Mouse (Mus musculus): Measurements from ENCODE around the gene Cmpk1.
"Not testable (repeated sequence)": the region's sequence is repeated elsewhere in the genome, so short reads cannot be mapped to it uniquely, and the experiment has no call there.

Cmpk1 gene

GRCm38 (mm10) chr4:114986591-114987432 is at the start of gene Cmpk1:
Gene Cmpk1 (minus strand): TSS chr4:114987241.
- DNase-seq (ENCODE audit: inconsistent ontology term), result peak; percentile 90

- DNase-seq (ENCODE audit: inconsistent ontology term), result peak; percentile 61
Measured at GRCm38 (mm10) chr4:115035043-115035442, 48.0 kb upstream of the Cmpk1 start.

- no peak for DNase-seq (ENCODE audit: inconsistent ontology term)
Measured at GRCm38 (mm10) chr4:115019997-115020396, 33.0 kb upstream of the Cmpk1 start.

GRCm38 (mm10) chr4:115014276-115014675 is 27.2 kb upstream of the Cmpk1 start:
- no peak for DNase-seq (ENCODE audit: inconsistent ontology term)

GRCm38 (mm10) chr4:115000429-115000795 is 13.4 kb upstream of the Cmpk1 start:
- no peak for DNase-seq (ENCODE audit: inconsistent ontology term)

- DNase-seq (ENCODE audit: inconsistent ontology term), result peak; percentile 98
Measured at GRCm38 (mm10) chr4:114999773-115000428, 12.9 kb upstream of the Cmpk1 start, which contains the start of gene Stil. Gene Stil (plus strand): TSS chr4:115000159.

- DNase-seq (ENCODE audit: inconsistent ontology term), result no peak
Measured at GRCm38 (mm10) chr4:114999445-114999772, 12.4 kb upstream of the Cmpk1 start.

- DNase-seq (ENCODE audit: inconsistent ontology term), result no peak
Measured at GRCm38 (mm10) chr4:114997051-114997450, 10.0 kb upstream of the Cmpk1 start.

GRCm38 (mm10) chr4:114994218-114994617 is 7.2 kb upstream of the Cmpk1 start:
- no peak for DNase-seq (ENCODE audit: inconsistent ontology term)

GRCm38 (mm10) chr4:114986211-114986590 is 840 bp downstream of the Cmpk1 start:
- no peak for DNase-seq (ENCODE audit: inconsistent ontology term)

- DNase-seq (ENCODE audit: inconsistent ontology term), result no peak
Measured at GRCm38 (mm10) chr4:114983020-114983419, 4.0 kb downstream of the Cmpk1 start.

- no peak for DNase-seq (ENCODE audit: inconsistent ontology term)
Measured at GRCm38 (mm10) chr4:114982619-114983018, 4.4 kb downstream of the Cmpk1 start.

GRCm38 (mm10) chr4:114973229-114973740 is 13.8 kb downstream of the Cmpk1 start:
- DNase-seq (ENCODE audit: inconsistent ontology term), result no peak

- no peak for DNase-seq (ENCODE audit: inconsistent ontology term)
Measured at GRCm38 (mm10) chr4:114970736-114971135, 16.3 kb downstream of the Cmpk1 start.

GRCm38 (mm10) chr4:114960881-114961280 is 26.2 kb downstream of the Cmpk1 start:
- not testable (repeated sequence) for DNase-seq (ENCODE audit: inconsistent ontology term)

GRCm38 (mm10) chr4:114959533-114959932 is 27.5 kb downstream of the Cmpk1 start:
- peak; percentile 44 for DNase-seq (ENCODE audit: inconsistent ontology term)

GRCm38 (mm10) chr4:114958786-114959185 is 28.3 kb downstream of the Cmpk1 start:
- DNase-seq (ENCODE audit: inconsistent ontology term), result no peak

- DNase-seq (ENCODE audit: inconsistent ontology term), result peak; percentile 15
Measured at GRCm38 (mm10) chr4:114958231-114958630, 28.8 kb downstream of the Cmpk1 start.

GRCm38 (mm10) chr4:114957403-114957802 is 29.6 kb downstream of the Cmpk1 start:
- no peak for DNase-seq (ENCODE audit: inconsistent ontology term)

GRCm38 (mm10) chr4:114953172-114953571 is 33.9 kb downstream of the Cmpk1 start:
- DNase-seq (ENCODE audit: inconsistent ontology term), result no peak

- no peak for DNase-seq (ENCODE audit: inconsistent ontology term)
Measured at GRCm38 (mm10) chr4:114947852-114948481, 39.1 kb downstream of the Cmpk1 start.

GRCm38 (mm10) chr4:114947395-114947794 is 39.6 kb downstream of the Cmpk1 start:
- DNase-seq (ENCODE audit: inconsistent ontology term), result peak; percentile 75
